Mouse (Mus musculus) heart, embryonic 13.5 days (tissue): ENCODE results near the gene Sec16b. TPM values are rescaled to one million over a fixed set of nuclear protein-coding genes. Genes with fewer than 3 reads are reported as not detected.

Experiments used
- polyA plus RNA-seq: library from polyadenylated mRNA; unstranded; fragments of >200 nt; fragmentation: Nextera tagmentation; extraction: Ambion mirVana; gene quantifications from 2 replicates; pipeline ENCODE4 v1.2.1, GENCODE M21; 2015

The Sec16b gene
- polyA plus RNA-seq, 1 experiment from 2014 or later, result 1.2 TPM

Other genes with a start within 250 kb of the Sec16b start
- gene Rasal2, start 94.1 kb upstream of the Sec16b start, polyA plus RNA-seq, result 15.1 and 18.4 TPM in 2 replicates
- 27.0 and 29.5 TPM in 2 replicates for gene Cryzl2, start 48.2 kb upstream of the Sec16b start, polyA plus RNA-seq